Mouse (Mus musculus) ovary, adult 18-20 months (tissue): ENCODE data around the gene Tubb4b.

ENCODE experiments used
- DNase-seq: peaks from one replicate; pipeline ENCODE4 v3.0.0; 2022; ENCODE audit warnings: low spot score, mixed read lengths

Gene Tubb4b

DNA sequence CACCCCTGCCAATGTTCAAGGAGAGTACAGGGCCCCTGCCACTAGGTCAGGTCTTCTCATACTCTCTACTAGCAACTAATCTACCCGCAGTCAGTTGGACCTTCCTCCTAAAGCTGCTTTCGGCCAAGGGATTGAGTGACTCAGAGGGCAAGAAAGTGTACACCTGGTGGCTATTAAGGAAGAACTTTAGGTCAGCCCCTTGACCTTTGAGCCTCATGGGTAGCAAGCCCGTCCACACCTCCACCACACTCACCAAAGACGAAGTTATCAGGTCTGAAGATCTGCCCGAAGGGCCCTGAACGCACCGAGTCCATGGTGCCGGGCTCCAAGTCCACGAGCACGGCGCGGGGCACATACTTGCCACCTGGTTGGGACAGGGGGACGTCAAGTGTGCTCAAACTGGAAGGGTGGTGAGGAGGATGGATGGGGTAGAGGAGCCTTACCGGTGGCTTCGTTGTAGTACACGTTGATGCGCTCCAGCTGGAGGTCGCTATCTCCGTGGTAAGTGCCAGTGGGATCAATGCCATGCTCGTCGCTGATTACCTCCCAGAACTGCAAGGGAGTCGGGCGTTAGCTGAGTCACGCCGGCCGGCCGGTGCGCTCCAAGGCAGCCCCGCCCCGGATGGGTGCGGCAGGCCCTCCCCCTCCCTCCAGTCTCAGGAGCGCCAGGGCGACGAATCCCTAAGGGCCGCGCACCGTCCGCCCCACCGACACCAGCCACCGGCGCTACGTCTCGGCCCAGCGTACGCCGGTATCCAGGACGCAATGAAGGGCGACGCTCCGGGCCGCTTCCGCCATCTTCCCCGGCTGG, 616 bp downstream of the Tubb4b start:
- peak; percentile 76 for DNase-seq

DNA sequence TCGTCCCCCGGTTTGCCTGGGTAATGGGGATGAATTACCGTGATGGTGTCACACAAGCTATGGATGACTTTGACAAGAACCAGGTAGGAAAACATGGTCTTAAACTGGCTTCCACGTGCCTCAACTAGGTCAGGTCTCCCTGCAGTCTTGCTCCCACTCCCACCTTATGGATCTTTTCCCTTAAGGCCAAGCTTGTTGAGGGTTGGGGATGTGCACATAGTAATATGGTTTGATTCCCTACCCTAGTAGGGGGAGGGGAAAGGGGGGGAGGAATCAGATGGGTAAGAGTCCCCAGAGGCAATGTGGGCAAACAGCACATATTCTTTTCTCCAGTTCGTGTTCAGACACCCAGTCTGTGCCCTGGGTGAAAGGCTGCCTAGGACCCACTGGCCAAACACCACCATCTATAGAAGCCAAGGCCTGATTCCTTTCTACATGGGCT, 3.1 kb downstream of the Tubb4b start:
- no peak for DNase-seq

GRCm38 (mm10) chr2:25218445-25218844, 6.1 kb downstream of the Tubb4b start, which contains the start of gene Fam166a:
Gene Fam166a (plus strand): TSS chr2:25218745.
- DNase-seq: no peak

DNA sequence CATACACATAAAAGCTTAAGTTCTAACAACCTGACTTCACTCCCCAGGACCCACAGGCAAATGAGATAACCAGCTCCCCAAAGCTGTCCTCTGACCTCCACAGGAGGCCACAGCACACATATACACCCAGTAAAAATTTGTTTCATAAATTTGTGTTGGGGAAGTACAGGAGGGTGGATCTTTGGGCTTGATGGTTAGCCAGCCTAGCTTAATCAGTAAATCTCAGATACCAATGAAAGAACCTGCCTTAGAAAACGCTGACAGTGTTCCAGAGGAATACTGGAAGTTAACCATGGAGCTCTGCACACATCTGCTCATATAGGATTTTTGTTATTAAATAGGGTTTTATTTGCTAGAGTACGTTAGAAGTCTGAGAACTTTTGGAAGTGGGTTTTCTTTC, 6.8 kb downstream of the Tubb4b start:
- DNase-seq: no peak

GRCm38 (mm10) chr2:25214444-25214843, 10.1 kb downstream of the Tubb4b start, which contains the start of gene Stpg3:
Gene Stpg3 (minus strand): TSS chr2:25214637.
- DNase-seq: no peak

DNA sequence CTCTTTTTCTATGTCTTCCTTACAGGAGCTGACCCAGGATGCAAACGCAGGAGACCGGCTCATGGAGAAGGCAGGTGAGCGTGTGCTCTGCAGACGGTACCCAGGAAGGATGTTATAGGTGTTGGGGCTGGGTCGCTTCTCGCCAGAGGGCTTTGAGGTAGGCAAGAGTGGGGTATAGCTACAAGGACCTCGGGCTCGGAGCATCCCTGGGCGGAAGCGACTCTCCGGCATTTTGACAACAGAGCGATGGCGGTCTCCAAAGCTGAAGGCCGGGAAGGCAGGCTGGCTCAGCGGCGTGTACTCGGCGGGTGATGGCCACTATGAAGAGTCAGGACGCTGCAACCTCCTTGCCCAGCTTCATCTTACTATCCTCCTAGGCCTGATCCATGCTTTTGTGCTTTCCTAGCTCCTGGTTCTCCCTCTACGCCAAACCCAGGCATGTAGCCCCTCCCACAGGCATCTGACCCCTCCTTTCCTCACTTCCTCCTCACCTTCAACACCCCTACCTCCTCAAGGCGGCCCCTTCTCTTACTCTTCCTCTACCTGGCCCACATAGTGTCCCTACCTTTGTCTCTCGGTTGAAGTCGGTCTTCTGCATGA, 11.1 kb downstream of the Tubb4b start:
- DNase-seq: no peak

- peak; percentile 84 for DNase-seq
Observed at GRCm38 (mm10) chr2:25211121-25211670, 13.3 kb downstream of the Tubb4b start, which contains the start of gene Nelfb. Gene Nelfb (minus strand): TSS chr2:25211489.

DNA sequence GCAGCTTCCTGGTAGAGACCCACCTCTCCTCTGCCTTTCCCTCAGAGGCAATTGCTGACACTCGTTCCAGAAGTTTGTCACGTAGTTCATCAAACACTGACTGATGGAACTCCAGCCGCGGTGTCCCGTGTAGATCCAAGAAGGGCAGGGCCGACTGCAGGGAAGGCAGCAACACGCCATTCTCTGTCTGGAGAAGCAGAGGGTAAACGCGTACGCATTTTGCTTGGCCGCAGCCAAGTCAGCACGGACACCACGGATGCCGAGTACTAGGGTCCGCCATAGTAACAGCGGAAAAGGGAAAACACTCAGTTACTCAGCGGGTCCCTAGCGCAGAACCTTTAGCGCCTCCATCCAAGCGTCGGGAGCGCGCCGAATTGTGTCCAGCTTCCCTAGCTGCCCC, 13.8 kb downstream of the Tubb4b start:
- no peak for DNase-seq

- DNase-seq: no peak
Observed at GRCm38 (mm10) chr2:25207593-25207992, 16.9 kb downstream of the Tubb4b start.

GRCm38 (mm10) chr2:25203631-25204214, 20.8 kb downstream of the Tubb4b start:
- no peak for DNase-seq

GRCm38 (mm10) chr2:25200631-25201030, 23.9 kb downstream of the Tubb4b start:
- DNase-seq: no peak

DNA sequence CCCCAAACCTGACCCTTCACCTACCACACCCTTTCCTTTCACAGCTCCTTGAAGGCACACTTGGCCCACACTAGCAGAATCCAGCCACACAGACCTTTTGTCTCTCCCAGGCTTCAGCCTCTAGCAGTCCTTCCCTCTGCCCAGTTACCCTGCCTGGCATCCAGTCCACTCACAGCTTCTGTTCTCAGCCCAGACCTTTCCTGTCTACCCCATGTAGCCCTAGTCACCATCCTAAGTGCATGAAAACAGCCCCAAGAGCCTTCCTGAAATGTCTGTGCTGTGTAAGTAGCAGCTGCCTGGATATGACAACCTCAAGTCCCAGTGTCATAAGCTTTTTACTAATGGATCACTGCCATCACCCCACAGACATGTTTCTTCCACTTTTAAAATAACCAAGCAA, 26.6 kb downstream of the Tubb4b start:
- DNase-seq: no peak

DNA sequence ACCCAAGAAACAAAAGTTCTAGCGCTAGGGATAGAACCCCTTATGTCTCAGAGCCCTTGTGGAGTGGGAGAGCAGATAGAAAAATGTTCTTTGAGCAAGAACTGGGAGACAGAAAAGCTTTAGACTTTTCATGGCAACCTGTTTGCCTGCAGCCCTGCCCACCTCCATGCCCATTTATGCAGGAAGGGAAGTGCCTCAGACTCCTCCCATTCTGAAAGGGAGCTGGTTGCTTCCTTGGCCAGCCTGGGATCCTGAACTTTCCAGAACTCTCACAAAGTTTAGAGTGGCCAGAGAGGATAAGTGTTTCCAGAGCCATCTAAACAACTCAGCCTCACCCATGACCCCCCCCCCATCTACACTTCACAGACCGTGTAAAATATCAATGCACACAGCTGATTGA, 27.3 kb downstream of the Tubb4b start:
- no peak for DNase-seq

DNA sequence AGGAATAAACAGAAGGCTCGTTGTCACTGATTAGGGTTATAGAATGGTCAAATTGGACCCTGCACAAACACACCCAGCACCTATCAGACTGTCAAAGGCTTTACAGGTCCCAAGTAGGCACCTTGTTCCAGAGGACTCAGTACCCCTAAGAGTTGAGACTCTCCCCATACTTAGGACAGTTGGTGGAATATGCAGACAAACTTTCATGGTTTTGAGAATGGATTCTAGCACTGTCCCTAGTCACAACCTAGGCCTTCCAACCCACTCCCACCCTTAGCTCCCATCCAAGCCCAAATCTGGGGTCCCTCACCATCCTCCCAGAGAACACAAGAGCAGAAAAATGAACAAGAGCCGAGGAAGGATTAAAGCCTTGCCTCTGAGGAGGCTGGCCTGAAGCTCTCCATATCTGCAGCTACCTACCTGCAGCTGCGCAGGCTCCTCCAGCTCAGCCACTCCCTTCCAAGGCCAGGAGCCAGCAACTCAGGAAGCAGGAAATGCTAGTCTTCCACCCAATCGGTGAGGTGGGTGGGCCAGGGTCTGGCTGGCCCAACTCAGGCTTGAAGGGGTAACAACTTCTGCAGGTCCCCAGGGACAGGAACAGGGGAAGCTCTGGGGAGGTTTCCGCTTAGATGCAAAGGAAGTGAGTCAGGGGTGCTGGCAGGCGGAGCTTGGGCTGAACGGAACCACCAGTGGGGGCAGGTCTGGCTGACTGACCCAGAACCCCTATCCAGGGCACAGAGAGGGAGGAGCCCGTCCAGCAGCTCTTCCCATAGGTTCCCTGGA, 28.1 kb downstream of the Tubb4b start, which contains the start of gene Tor4a:
TSS of gene Tor4a (minus strand) at position 715 of the 783 bp plus-strand sequence.
- DNase-seq: peak; percentile 82

DNA sequence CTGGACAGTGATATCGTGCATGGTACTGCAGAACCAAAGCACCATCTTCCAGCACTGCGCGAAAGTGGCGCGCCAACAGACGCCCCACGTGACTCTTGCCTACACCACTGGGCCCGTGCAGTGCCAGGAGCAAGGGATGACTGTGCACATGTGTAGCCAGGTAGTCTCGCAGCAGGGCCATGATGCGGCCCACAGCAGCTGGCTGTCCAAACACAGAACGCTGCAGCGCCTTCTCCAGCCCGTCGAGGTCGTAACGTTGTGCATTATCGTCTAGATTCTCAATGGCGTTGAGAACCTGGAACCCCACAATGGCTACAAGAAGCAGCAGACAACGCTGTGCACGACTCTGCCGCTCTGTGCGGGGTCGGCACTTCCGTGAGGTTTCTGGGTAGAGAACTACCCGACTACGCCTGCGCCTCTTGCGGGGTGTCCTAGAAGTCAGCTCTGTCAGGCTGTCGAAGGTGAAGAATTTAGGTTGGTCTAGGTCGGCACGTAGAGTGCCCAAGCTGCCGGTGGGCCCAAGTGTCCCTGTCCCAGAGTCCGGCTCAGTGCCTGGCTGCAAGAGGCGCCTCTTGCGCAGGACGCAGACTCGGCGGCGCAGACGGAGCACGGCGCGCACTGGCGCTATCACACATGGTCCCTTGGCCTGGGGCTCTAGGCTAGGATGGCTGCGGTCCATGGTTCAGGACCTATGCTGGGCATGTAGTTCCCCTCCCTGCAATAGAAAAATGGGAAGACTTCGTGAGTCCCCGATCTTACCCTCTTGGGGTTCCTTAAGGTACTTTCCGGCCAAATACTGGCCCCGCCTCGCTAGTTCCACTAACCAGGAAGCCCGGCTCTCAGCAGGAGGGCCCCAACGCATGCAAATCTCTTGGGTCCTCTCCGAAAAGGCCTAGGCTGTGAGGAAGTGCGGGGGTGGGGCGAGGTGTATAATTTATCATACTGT, 29.0 kb downstream of the Tubb4b start:
- peak; percentile 46 for DNase-seq

- DNase-seq: no peak
Observed at GRCm38 (mm10) chr2:25194486-25195171, 29.9 kb downstream of the Tubb4b start.

DNA sequence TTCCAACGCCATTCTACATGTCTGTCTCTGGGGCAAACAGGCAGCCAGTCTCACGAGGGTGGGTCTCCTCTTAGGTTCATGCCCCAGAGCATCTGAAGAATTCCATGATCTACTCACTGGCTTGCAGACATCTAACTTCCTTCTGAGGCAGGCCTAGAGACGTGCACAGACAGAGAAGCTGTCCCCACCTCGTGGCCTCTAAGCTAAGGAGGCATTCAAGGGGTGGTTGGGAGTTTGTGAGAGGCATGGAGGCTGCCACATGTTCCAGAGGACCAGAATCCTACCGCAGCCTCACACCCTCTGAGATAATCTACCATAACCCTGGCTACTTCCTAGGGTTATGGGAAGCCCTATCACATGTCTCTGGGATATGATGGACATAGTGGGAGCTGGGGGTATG, 30.5 kb downstream of the Tubb4b start:
- no peak for DNase-seq

GRCm38 (mm10) chr2:25193330-25193770, 31.2 kb downstream of the Tubb4b start:
- peak; percentile 57 for DNase-seq

GRCm38 (mm10) chr2:25187841-25188240, 36.7 kb downstream of the Tubb4b start:
- DNase-seq: no peak

- DNase-seq: no peak
Observed at GRCm38 (mm10) chr2:25186575-25186930, 37.9 kb downstream of the Tubb4b start.
